Mouse (Mus musculus) thymus, postnatal 36 days (tissue): ENCODE measurements around the gene Mymk.

Source experiments
- DNase-seq, 2 experiments: peaks; one replicate each; pipeline ENCODE4 v3.0.0; 2022; ENCODE audit warnings: mixed read lengths in 2 of 2

Mymk gene

DNA sequence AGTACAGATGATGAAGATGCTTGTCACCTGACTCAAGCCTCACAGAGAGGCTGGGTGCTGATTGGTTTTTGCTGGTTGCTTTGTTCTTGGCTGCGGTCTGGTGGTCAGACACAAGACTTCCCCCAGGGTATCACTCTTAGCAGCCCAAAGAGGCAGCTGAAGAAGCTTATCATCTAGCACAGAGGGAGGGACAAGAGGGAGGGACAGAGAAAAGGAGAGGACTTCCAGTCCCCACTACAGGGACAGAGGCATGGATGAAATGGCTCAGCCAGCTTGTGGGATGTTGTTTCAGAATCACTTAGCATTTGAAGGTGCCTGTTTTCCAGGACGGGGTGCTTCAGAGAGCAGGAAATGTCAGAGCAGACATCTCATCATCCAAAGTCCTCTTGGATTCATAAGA lies 6.3 kb upstream of the Mymk start:
- peak in 1 of 2 experiments; percentile 30 for DNase-seq

DNA sequence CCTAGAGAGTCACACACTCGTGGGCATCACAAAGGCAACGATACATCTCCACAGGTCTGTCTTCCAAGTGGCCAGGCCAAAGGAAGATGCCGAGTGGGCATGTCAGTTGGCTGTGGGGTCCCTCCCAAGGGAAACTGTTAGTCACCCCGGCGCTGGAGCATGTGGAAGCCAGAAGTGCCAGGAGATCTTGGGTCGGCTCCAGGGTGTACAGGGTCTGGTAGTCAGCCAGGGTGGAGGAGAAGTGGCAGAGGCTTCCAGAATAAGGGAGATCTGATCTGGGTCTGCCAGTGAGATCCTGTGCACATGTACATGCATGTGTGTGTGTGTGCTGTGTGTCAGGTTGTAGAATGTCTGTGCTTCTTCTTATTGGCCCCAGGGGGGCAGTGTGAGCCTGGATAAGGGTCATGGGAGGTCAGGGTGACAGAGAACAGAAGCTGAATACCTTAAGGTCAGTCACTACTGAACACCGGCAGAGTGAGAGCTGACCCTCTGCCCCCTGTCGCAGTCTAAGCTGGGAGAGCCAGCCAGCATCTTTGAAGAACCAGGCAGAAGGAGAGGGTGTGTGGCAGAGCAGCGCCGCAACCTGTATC lies 5.8 kb upstream of the Mymk start:
- peak; percentile 62 for DNase-seq

DNA sequence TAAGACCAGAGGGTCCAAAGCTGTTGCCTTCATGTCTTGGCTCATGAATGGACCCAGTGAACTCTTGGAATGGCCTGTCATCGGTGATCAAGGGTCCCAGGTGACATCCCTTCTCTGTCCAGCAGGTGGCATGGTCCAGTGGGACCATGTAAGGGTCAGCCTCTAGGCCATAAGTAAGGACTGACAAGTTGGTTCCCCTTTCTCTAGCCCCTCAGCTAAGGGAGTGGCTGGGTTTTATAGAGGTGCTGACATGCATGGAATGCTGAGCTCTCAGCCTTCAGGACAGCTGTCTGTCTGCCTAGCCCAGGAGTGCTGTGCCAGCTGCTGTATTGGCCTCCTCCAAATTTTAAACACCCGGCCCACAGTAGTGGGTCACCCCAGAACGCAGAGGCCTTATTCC lies 3.5 kb upstream of the Mymk start:
- DNase-seq: peak; percentile 33 to 36

GRCm38 (mm10) chr2:27074804-27075203 lies 2.8 kb upstream of the Mymk start:
- DNase-seq: no peak

GRCm38 (mm10) chr2:27073407-27073806 lies 1.4 kb upstream of the Mymk start:
- no peak for DNase-seq

GRCm38 (mm10) chr2:27071137-27071536 lies 842 bp downstream of the Mymk start:
- DNase-seq: no peak

DNA sequence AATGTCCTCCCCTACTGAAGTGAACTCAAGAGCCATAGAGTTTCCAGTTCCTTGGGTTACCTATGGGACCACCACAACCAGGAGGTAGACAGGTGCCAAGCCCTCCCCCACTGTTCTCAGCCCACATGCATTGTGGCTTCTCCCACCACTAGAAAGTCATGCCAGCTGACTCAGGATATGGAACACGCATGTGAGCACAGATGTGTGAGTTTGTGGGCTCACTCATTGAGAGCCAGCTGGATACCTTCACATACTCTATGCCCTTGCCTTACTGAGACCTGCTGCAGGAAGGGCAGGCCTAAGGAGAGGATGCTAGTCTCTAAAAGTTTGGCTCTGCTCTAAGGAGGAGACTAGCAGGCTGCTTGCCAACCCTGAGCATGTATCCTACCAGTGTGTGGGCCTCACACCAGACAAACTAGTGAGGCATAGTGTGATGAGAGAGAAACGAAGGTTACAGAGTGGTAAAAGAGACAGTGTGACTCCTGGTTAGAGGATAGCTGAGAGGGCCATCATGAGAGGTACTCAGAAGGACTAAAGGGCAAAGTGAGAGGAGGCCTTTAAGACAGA lies 1.6 kb downstream of the Mymk start:
- DNase-seq: peak; percentile 52 to 72

DNA sequence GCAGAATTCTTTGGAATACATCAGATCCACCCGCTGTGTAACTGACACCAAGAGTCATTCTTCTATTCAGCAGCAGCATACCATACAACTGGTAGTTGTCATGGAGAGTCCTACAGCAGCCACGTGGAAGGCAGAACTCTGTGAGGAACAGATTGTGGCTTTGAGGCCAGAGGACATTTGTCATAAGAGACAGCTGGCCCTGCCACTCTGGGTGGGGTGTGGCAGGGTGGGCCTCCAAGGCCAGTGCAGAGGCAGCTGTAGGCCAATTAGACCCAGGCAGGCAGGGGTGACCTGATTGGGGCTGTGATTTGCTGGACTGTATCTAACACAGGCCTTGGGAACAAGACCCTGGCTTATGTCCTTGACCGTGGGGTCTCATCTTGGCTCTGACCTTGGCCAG lies 2.3 kb downstream of the Mymk start:
- DNase-seq: no peak

GRCm38 (mm10) chr2:27067996-27068395 lies 4.0 kb downstream of the Mymk start:
- DNase-seq: no peak

- no peak for DNase-seq
These were observed 4.9 kb downstream of the Mymk start for GRCm38 (mm10) chr2:27067124-27067523.

- DNase-seq: no peak
These were observed 12.8 kb downstream of the Mymk start for GRCm38 (mm10) chr2:27059187-27059586.

- no peak for DNase-seq
These were observed 13.2 kb downstream of the Mymk start for GRCm38 (mm10) chr2:27058751-27059150.

DNA sequence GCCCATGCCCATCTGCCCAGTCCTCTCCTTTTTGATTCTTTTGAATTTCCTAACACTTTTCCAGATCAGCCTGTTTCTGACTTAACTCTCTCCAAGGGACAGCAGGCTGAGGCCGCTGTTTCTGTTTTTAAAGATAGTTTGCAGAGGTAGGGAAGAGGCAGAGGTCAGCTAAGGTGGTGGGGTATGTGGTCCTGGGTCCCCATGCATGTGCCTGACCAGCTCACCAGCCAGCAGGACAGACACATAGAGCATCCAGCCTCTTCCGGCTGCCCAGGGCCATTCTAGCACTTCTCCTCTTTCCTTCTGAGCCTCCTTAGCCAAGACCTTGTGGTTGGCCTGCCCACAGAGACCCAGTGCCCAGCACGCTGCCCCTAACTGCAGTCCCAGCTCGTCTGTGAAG lies 13.7 kb downstream of the Mymk start:
- DNase-seq: no peak

DNA sequence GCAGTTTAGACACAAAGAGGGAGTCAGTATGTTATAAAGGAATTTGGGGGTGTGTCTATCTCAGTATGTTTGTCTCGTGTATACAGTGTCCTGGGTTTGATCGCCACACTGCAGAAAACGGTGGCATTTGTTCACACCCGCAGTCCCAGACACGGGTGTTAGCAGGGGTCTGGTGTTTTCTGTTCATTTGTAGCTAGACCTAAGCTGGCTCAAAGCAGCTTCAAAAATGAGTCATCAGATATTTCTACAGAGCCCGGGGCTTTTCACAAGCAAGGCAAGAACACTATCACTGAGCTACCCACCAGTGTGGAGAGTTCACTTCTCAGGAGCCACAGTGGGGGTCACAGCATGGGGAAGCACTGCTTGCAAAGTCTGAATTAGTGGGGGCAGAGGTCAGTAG lies 22.6 kb downstream of the Mymk start:
- no peak for DNase-seq

DNA sequence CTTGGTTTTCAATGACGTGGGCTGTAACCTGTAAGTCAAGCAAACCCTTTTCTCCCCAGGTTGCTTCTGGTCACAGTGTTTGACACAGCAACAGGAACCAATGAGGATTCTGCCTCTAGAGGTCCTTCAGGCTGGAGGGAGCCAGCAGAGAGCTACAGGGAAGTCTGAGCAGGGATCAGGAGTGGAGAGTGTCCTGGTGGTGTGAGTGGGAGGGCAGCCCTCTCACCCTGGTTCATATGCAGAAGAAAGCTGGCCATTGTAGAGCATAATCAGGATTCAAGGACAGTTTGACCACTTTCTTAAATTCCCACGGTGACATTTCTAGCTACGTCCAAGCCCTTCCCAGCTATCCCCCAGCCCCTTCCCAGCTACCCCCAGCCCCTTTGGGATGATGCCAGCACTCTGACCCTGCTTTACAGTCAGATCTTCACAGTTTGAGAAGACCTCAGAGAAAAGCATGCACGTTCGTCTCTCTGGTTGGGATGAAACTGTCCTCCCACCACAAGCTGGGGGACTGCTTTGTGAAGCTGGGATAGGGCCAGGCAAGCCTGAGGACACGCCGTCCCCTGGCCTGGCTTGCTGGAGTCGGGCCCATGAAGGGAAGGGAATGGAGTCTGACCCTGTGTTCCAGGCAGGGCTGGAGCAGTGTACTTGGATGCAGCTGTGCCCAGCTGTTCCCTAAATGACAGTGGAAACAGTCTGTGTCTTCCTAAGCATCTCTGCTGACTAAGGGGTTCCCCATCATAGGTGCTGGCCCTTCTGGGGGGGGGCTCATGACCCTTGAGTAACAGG lies 25.8 kb downstream of the Mymk start:
- DNase-seq: no peak

DNA sequence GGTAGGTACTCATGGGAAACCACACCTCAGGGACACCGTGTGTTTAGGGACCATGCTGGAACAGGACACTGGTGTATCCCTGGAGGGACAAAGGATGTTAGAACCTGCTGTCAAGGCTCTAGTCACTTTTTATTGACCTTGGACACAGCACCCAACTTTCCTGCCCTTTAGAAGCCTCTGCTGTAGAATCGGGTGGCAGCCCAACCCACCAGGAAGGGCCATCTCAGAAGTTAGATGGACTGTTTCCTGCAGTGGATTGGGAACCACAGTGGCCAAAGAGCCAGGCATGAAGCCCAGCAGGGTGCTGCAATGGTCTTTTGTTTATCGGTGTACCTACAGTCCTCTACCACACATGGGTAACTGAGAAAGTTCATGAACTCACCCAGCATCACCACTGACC lies 27.3 kb downstream of the Mymk start:
- no peak for DNase-seq

DNA sequence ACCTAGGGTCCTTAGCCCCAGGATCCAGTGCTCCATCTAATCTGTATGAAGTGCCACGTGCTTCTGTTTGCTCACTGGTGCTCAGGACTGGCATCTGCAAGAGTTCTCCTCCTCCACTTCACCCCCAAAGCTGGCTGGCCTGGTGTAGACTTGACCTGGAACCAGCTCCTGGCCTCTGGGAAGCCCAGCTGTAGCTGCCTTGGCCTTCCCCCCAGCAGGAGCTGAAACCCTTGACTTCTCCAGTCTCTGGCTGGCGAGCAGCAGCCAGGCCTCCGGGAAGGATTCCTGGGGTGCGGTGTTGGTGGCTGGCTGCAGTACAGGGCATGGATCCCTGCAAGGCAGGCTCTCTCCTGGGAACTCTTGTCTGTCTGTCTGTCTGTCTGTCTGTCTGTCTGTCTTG lies 27.8 kb downstream of the Mymk start:
- DNase-seq: no peak

GRCm38 (mm10) chr2:27043461-27043860 lies 28.5 kb downstream of the Mymk start:
- peak; percentile 85 for DNase-seq

DNA sequence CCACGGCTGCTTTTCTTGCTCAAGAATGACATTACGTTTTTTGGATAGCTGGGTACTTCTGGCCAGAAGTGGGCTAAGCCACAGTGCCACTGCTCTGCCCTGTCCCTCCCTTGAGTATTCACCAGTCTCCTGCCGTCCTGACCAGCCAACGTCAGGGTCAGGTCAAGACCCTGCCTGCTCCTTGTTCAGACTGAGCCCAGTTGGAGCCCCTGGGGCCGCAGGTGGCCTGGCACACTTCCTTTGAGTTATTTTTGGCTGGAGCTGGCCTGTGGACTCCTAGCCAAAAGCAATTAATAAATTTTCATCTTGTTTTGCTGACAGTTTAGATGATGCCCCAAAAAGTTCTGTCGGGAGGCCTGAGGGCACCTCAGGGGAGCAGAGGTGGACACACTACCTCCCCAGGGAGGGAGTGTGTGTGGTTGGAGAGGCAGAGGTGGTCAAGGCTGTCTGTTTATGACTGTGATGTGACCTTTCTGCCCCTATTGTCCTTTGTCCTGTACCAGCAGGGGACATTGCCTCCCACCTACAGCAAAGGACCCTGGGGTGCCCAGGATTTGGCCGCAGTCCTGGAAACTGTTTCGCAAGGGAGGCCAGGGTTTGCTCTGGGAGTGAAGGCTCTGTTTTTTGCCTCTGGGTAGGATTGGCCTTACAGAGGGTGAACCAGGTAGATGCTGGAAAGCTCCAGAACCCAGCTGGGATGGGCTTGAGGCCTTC lies 29.7 kb downstream of the Mymk start:
- DNase-seq: no peak

DNA sequence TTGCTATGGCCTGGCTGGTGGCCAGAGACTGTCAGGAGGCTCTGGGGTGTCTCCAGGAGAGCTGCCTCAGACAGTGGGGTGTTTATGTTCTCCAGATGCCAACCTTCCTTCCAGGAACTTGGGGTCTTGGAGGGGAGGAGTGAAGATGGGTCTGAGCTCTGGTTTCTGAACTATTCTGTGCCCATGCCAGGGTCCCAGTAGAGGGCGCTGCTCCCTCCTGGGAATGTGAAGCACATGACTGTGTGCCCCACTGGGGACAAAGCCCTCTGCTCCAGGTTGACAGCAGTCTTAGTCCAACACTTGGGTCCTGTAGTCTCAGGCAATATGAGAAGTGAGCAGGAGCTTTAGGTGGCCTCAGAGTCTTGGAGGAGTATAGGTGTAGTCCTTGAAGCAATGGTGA lies 32.7 kb downstream of the Mymk start:
- peak; percentile 34 to 49 for DNase-seq

DNA sequence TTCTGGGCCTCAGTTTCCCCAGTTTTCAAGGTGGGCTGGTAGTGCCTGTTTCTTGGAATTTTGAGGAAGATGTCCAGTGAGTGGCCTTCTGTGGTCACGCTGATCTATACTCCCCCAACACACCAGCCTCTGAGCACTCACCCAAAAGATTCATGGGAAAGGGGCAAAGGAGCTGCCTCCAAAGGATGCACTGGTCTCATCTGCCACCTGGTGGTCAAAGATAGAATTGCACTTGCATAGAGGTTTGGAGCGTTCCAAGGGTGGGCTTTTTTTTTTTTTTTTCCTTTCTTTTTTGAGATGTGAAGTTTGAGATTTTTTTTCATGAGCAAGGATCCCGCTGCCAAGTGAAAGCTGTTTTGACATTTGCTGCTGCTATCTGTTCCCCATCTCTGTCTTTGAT lies 33.4 kb downstream of the Mymk start:
- peak; percentile 64 to 67 for DNase-seq

GRCm38 (mm10) chr2:27037008-27037407 lies 35.0 kb downstream of the Mymk start:
- DNase-seq: no peak

DNA sequence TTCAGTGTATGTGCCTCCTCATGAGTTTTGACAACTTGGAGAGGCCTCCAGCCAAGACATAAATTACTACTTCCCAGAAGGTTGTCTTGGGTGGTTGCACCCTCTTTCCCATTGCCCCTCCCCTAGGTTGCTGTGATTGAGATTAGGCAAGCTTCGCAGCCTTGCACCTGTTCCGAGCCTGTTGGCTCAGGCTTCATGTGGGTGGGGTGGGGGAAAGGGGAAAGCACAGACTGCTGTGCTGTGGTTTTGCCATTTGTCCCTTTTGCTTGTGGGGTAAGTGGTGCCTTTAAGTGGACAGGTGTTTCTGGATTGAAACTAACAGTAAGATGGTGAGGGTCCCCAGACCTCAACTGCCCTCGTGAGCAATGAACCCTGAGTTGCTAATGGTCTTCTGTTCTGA lies 36.0 kb downstream of the Mymk start:
- DNase-seq: no peak

- DNase-seq: no peak
These were observed 39.6 kb downstream of the Mymk start for GRCm38 (mm10) chr2:27032361-27032760.
